ENCODE assay signal across 8 mouse cellular contexts in genomic region chr1:189402223-189402943, GRCm38 (mm10). TPM values are rescaled to one million over a fixed set of nuclear protein-coding genes. Genes with fewer than 3 reads are reported as not detected.
A peak's percentile ranks its signal among the peaks of the same experiment; 100 is the strongest.
DNase-seq lines count a peak whose midpoint lies in the region; ATAC-seq and TF ChIP-seq lines count a peak whose summit lies in the region.

Gene Kcnk2 (minus strand): TSS chr1:189402273.

- 7% methylated on average over 14 of the region's 14 CpGs for WGBS in lung, postnatal 0 days
- WGBS in stomach, embryonic 14.5 days = 17% methylated on average over 14 of the region's 14 CpGs

- peak within 1 kb of the TSS; percentile 17 for H3K4me2 ChIP-seq in lung, postnatal 0 days (replicated peaks; ENCODE audit: low read depth, low read length)
- H3K4me2 ChIP-seq in stomach, embryonic 14.5 days (replicated peaks; ENCODE audit: low read depth, low read length) = 0 out of 2 replicates have a peak within 1 kb of the TSS, but pooled peaks have one; percentile 0

- no peak within 1 kb of the TSS for H3K9ac ChIP-seq in lung, postnatal 0 days (replicated peaks; ENCODE audit: low read depth)
- no peak within 1 kb of the TSS for H3K9ac ChIP-seq in stomach, embryonic 14.5 days (replicated peaks; ENCODE audit: low read depth, low read length)

- TF ChIP-seq CTCF in lung, postnatal 0 days (IDR thresholded peaks at IDR 0.05) = no peak

- H3K27me3 ChIP-seq in lung, postnatal 0 days (replicated peaks; ENCODE audit: insufficient read depth, low read length) = no peaks in the 10 kb centered on the region
- H3K27me3 ChIP-seq in stomach, embryonic 14.5 days (ENCODE audit: control insufficient read depth, insufficient read depth, low read length) = no peaks in the 10 kb centered on the region

- H3K4me1 ChIP-seq in lung, postnatal 0 days (ENCODE audit: insufficient read depth, low read depth, low read length) = no peaks in the 10 kb centered on the region
- H3K4me1 ChIP-seq in stomach, embryonic 14.5 days (ENCODE audit: control insufficient read depth, insufficient read depth, low read length) = no peaks in the 10 kb centered on the region

- no peak within 1 kb of the TSS for H3K27ac ChIP-seq in lung, postnatal 0 days (ENCODE audit: low read length)
- no peak within 1 kb of the TSS for H3K27ac ChIP-seq in stomach, embryonic 14.5 days (ENCODE audit: low read length)

- intact Hi-C loops in heart, postnatal 25 days (cut with DNase I) = no loop called here

- no peak for ATAC-seq in lung, postnatal 0 days
- ATAC-seq in stomach, embryonic 14.5 days (ENCODE audit: insufficient number of reproducible peaks, insufficient read depth, low FRiP score, low read depth) = no peak

- DNase-seq in heart, adult 11 months = peak; percentile 61
- no peak for DNase-seq in heart, postnatal 25 days (ENCODE audit: low spot score)
- DNase-seq in lung, postnatal 0 days (ENCODE audit: low spot score) = peak; percentile 15
- no peak for DNase-seq in lung, postnatal 36 days
- DNase-seq in layer of hippocampus, postnatal 10 days (ENCODE audit: low spot score in 2 of 2) = no peak
- DNase-seq in cerebellum, adult 18-20 months = no peak
- no peak for DNase-seq in ovary, postnatal 36 days (ENCODE audit: low spot score)

- H3K4me3 ChIP-seq in lung, postnatal 0 days (ENCODE audit: low read depth, low read length) = no peak within 1 kb of the TSS
- no peak within 1 kb of the TSS for H3K4me3 ChIP-seq in stomach, embryonic 14.5 days (ENCODE audit: low read depth, low read length)

- no peak for TF ChIP-seq EP300 in lung, postnatal 0 days (IDR thresholded peaks at IDR 0.05)

- no peaks in the 10 kb centered on the region for H3K9me3 ChIP-seq in lung, postnatal 0 days (ENCODE audit: low read length)
- no peaks in the 10 kb centered on the region for H3K9me3 ChIP-seq in stomach, embryonic 14.5 days (ENCODE audit: control insufficient read depth, low read depth, low read length)

- no peaks in the 10 kb centered on the region for H3K36me3 ChIP-seq in lung, postnatal 0 days (ENCODE audit: insufficient read depth, low read length)
- H3K36me3 ChIP-seq in stomach, embryonic 14.5 days (ENCODE audit: control insufficient read depth, insufficient read depth, low read length) = no peaks in the 10 kb centered on the region

RNA-seq across cellular contexts. Expression of gene Kcnk2, which starts in this region (rescaled TPM):
- total RNA-seq in heart, postnatal 25 days (2021) = 1 to 10 TPM; 1.6 to 2.1 TPM
- 4.6 and 5.3 TPM in 2 replicates for polyA plus RNA-seq in lung, postnatal 0 days (2015; fragmentation: Nextera tagmentation; extraction: Ambion mirVana)
- 10 to 100 TPM; 46.3 to 49.5 TPM for total RNA-seq in layer of hippocampus, postnatal 10 days (2021)
- polyA plus RNA-seq in stomach, embryonic 14.5 days (2014; fragmentation: Nextera tagmentation; extraction: Ambion mirVana) = 4.3 and 6.8 TPM in 2 replicates

Comparison
In these comparisons a context has a peak if more than half of its experiments do, and no peak if none do; other contexts are left out.
1. RNA of gene Kcnk2 (total RNA-seq): 46.3 to 49.5 TPM in layer of hippocampus, postnatal 10 days; 1.6 to 2.1 TPM in heart, postnatal 25 days; every median in the first group is over 10 times any median in the second.
2. DNase-seq: peak in heart, adult 11 months (single experiment) and lung, postnatal 0 days (single experiment); none in heart, postnatal 25 days (single experiment), lung, postnatal 36 days (single experiment), layer of hippocampus, postnatal 10 days (0 of 2), cerebellum, adult 18-20 months (0 of 2) and ovary, postnatal 36 days (single experiment).